ENCODE assay signal across 26 mouse cellular contexts in genomic region chr4:43236898-43237297, GRCm38 (mm10). TPM values are rescaled to one million over a fixed set of nuclear protein-coding genes. Genes with fewer than 3 reads are reported as not detected.
"Had no signal": no experiment of that assay in that cellular context is flagged by ENCODE, and none has a peak within 500 bp of the region (broad histone marks: within the 10 kb centered on the region; RNA-seq: fewer than 3 reads in every experiment).

No protein-coding gene starts in this region.

- H3K4me1 ChIP-seq: embryonic facial prominence, embryonic 10.5 days; embryonic facial prominence, embryonic 12.5 days; embryonic facial prominence, embryonic 15.5 days; forebrain, embryonic 10.5 days; forebrain, embryonic 13.5 days; forebrain, embryonic 15.5 days had no signal

- DNase-seq: cerebellum, adult 8-10 months; cerebellum, adult 9-10 months; cerebellum, adult 9-11 months; cerebellum, postnatal 10 days; cerebellum, postnatal 14 days; cerebellum, postnatal 25 days; cerebellum, postnatal 36 days; embryo, embryonic 11 days; forebrain, postnatal 0 days; gastrocnemius, adult 2 months; gastrocnemius, postnatal 10 days; gastrocnemius, postnatal 14 days; gastrocnemius, postnatal 25 days; gastrocnemius, postnatal 36 days; heart, adult 18-20 months; heart, adult 2 months had no signal

- H3K27ac ChIP-seq: embryonic facial prominence, embryonic 10.5 days; embryonic facial prominence, embryonic 12.5 days; embryonic facial prominence, embryonic 13.5 days; embryonic facial prominence, embryonic 15.5 days; forebrain, embryonic 10.5 days; forebrain, embryonic 12.5 days; forebrain, embryonic 13.5 days; forebrain, embryonic 15.5 days; gastrocnemius, adult 2 months; heart, adult 2 months had no signal

- H3K36me3 ChIP-seq: embryonic facial prominence, embryonic 10.5 days; embryonic facial prominence, embryonic 12.5 days; embryonic facial prominence, embryonic 13.5 days; embryonic facial prominence, embryonic 15.5 days had no signal

- H3K9me3 ChIP-seq: embryonic facial prominence, embryonic 10.5 days; embryonic facial prominence, embryonic 12.5 days; embryonic facial prominence, embryonic 13.5 days; embryonic facial prominence, embryonic 15.5 days; forebrain, embryonic 10.5 days; forebrain, embryonic 12.5 days; forebrain, embryonic 13.5 days; forebrain, embryonic 15.5 days had no signal

- H3K4me3 ChIP-seq: embryonic facial prominence, embryonic 10.5 days; embryonic facial prominence, embryonic 12.5 days; embryonic facial prominence, embryonic 13.5 days; embryonic facial prominence, embryonic 15.5 days; erythroblast, embryonic 14.5 days; forebrain, embryonic 10.5 days; forebrain, embryonic 12.5 days; forebrain, embryonic 13.5 days; forebrain, embryonic 15.5 days; gastrocnemius, adult 2 months; heart, adult 2 months had no signal

- H3K4me2 ChIP-seq: embryonic facial prominence, embryonic 12.5 days; embryonic facial prominence, embryonic 13.5 days; embryonic facial prominence, embryonic 15.5 days; forebrain, embryonic 12.5 days; forebrain, embryonic 13.5 days; forebrain, embryonic 15.5 days had no signal

- H3K9ac ChIP-seq: embryonic facial prominence, embryonic 12.5 days; embryonic facial prominence, embryonic 13.5 days; embryonic facial prominence, embryonic 15.5 days; forebrain, embryonic 12.5 days; forebrain, embryonic 13.5 days; forebrain, embryonic 15.5 days; forebrain, postnatal 0 days had no signal

- H3K27me3 ChIP-seq: embryonic facial prominence, embryonic 12.5 days; embryonic facial prominence, embryonic 13.5 days; embryonic facial prominence, embryonic 15.5 days; forebrain, embryonic 12.5 days; forebrain, embryonic 13.5 days; forebrain, embryonic 15.5 days had no signal

RNA-seq across cellular contexts. Expression of gene Atp8b5, which starts 30.1 kb away (rescaled TPM):
- total RNA-seq: gastrocnemius, adult 18-20 months; gastrocnemius, postnatal 25 days; gastrocnemius, postnatal 36 days had no signal
- polyA plus RNA-seq: erythroblast, embryonic 14.5 days had no signal
